Mouse (Mus musculus) retina, postnatal 7 days (tissue): ENCODE results near the gene Tpp2.
"Not testable (repeated sequence)": the region's sequence is repeated elsewhere in the genome, so short reads cannot be mapped to it uniquely, and the experiment has no call there.

ENCODE experiments used
- DNase-seq: peaks from one replicate; pipeline ENCODE4 v3.0.0-alpha.2; 2012; ENCODE audit warnings: low read depth, low spot score

Tpp2 gene

DNA sequence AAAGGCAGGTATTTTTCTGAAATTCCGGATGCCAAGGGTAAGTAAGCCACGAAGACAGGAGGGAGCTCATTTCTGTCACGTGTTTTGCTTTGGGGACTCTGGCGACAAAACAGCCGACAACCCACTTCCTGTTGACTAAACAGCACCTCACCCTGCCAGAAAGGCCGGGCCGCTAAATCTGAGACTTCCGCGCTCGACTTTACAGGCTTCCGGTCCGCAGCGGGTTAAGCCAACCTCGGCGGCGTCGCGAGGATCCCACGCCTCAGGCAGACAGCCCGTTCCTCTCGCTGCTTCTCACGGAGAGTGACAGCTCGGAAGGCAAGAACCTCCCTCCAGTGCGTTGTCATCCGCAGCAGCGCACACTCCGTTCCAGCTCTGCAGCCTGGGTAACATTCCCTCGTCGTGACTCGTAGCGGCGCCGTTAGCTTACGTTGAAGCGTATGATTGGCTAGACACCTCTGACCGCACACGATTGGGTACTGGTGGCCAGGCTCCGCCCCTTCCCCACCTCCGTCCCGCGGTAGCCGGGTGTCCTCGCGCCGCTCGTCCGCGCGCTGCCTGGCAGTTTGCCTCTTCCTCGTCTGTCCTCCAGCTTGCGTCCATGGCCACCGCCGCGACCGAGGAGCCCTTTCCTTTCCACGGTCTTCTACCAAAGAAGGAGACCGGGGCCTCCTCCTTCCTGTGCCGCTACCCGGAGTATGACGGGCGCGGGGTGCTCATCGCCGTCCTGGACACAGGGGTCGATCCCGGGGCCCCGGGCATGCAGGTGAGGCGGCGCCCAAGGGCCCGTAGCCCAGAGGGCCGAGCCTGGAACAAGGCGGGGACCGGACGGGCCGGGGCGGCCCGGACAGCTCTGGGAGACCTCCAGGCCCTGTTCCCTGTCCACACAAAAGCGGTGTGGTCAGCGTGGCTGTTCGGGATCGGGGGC, at the start of gene Tpp2:
TSS of gene Tpp2 (plus strand) at position 160 of the 928 bp plus-strand sequence.
- DNase-seq, result peak; percentile 95

DNA sequence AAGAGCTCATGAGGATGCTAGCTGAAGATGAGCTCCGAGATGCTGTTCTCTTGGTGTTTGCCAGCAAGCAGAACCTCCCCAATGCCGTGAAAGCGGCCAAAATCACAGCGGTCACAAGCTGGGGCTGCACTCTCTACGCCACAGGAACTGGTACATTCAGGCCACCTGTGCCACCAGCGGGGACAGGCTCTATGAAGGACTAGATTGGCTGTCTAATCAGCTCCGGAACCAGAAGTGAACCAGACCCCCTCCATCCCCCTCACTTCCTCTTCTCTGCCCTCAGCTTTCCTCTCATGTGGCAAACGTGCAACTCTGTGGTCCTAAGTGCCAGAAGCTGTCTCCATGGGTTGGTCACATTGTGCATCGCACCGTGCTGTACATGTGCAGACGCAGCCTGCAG, 45.1 kb upstream of the Tpp2 start:
- DNase-seq, result not testable (repeated sequence)

DNA sequence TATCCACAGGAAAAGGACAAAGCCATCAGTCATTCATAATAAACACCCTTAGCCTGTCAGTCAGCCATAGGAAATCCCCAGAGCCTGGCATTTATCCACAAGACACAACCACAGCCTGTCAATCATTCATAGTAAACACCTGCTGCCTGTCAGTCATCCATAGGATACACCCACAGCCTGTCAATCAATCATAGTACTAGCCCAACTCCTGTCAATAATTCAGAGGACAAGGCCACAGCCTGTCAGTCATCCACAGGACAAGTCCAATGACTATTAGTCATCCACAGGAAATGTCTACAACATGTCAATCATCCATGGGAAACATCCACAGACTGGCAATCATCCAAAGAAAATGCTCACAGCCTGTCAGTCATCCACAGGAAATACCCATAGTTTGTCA, 37.7 kb upstream of the Tpp2 start:
- DNase-seq, result no peak

DNA sequence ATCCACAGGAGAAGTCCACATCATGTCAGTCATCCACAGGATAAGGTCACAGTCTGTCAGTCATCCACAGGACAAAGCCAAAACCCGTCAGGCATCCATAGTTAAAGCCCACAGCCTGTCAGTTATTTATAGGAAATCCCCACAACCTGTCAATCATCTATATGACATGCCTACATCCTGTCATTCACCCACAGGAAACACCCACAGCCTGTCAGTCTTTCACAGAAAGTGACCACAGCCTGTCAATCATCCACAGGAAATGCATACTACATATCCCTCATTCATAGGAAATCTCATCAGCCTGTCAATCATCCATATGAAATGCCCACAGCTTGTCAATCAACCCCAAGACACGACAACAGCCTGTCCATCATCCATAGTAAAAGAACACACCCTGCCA, 36.3 kb upstream of the Tpp2 start:
- no peak for DNase-seq

DNA sequence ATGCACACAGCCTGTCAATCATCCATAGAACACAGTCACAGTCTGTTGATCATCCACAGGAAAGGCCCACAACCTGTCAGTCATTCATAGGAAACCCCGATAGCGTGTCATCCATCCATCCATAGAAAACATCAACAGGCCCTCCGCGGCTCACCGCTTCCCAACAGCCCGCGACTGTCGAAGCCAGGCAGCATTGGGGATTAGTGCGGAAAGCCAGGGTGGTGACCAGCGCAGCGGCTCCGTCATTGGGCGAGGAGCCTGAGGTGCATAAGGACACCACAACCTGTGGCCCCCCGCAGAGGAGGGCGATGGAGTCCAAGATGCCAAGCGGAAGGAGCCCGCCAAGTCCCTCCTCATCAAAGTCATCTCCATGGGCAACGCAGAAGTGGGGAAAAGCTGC, 35.5 kb upstream of the Tpp2 start:
- DNase-seq, result no peak

DNA sequence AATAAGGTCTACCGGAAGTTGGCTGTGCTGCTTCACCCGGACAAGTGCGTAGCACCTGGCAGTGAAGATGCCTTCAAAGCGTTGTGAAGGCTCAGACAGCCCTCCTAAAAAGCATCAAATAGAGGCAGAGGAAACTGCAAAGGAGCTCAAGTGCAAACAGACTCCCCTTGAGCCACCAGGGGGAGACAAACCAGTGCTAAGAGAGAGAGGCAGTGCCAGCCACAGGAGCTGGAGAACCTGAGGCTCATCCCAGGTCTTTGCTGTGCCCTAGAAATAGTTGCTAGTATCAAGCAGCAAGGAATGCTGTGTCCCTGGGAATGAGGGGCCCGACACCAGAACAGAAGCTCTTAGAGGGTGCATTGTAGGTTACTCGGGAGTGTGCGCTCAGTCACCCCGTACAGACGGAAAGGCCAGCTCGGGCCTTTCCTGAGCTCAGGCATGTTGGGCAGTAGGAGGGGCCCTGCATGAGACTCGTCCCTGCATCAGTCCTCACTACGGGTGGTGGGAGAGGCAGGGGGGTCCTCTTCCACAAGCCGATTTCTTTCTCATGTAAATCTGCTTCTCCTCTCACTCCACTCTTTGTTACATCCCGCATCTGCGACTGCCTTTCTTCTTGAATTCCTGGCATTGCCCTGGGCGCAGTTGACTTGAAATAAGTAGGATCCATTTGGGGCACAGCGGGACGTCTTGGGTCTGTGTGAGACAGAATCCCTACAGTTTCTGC, 34.3 kb upstream of the Tpp2 start:
- peak; percentile 69 for DNase-seq

DNA sequence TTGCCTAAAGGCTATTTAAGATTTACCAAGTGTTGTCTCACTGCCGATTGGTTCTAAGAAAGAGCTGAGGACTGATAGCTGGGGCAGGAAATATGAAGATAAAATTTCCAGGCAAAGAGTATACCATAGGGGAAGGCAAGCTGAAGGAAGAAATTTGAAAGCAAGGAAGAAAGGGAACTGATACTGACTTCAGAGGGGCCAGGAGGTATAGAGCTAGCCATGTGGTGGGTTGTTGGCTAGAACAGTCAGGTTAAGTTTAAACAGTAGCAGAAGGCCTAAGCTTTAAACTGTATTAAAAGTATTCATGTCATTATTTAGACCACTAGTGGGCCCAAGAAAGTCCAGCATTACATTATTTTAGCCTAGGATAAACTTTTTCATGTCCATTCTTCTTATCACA, 31.0 kb upstream of the Tpp2 start:
- no peak for DNase-seq

DNA sequence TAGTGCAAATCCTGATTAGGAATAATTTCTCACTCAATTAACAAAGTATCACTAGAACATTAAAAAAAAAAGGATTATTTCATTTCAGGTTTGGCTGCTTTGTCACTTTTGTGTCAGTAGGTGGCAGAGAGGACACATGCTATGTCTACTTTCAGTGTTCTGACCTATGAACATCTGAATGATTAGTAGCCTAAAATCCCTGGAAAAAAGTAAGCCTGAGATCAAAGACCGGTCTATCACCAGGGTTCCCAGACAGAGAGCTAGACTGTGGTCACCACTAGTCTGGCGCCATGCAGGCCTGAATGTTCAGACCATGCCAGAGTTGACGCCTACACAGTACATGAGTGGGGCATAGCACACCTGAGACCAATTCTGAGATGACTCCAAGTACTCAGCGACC, 30.6 kb upstream of the Tpp2 start:
- no peak for DNase-seq

DNA sequence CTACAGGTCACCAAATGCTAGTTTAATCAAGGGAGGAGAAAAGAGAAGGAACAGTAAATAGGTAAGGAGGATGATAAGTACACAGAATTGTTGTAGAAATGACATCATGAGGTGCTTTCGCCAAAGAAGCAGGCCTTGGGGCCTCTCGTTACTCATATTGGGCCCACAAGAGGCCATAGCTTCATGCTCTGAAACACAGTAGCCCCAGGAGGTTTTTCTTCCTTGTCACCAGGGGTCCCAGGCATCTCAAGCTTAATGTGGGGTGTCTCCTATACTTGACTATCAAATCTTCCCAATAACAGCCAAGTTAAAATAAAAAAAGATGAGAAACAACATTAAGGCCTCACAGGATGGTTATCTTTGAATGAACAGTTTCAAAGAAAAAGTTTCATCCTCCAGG, 18.0 kb upstream of the Tpp2 start:
- no peak for DNase-seq

DNA sequence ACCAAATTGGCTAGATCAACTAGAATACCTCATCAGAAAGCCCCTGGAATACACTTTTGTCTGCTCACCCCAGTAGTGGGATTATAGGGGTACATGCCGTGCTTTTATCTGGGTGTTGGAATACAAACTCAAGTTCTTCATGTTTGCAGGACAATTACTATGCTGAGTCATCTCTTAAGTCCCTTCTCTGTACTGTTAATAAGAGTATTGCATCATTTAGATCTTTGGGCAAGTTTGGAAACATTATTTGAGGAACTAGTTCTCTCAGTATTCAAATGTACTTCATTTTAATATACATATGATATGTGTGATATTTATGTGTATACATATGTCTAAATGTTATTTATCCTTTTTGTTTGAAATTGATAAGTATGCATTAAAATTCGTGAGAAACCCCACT, 16.6 kb upstream of the Tpp2 start:
- DNase-seq, result no peak

DNA sequence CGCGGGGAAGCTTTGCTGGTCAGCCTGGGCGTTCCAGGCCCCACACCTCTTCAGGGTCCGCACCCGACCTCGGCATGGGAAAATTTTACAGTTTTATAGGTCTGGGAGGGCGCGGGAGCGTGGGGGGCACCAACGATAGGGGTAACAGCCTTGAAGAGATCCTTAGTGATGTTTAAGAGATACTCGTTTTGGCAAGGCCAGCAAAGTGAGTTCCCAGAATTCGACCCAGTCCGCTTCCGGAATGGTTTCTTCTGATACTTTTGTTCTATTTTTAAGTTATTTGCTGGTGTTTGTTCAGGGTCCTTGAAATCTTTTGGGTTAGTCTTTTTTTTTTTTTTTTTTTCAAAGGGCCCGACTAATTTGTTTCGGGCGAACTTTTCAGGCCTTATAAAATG, 966 bp downstream of the Tpp2 start:
- no peak for DNase-seq

DNA sequence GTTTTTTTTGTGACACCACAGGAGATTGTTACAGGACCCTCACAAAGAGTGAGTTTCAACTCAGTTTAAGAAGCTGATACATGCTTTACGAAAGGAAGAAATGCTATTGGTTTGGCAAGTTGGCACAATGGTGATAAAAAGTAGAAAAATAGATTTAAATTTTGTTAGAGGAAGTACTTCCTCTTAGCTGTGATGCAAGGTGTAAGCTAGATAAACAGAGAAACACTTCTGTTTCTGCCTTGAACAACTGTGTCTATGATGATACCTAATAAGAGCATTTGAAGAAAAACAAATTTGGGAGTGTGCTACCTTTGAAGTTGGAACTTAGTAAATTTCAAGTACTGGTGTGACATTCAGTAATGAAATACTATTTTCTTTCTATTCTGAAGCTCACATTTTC, 5.9 kb downstream of the Tpp2 start:
- DNase-seq, result no peak

DNA sequence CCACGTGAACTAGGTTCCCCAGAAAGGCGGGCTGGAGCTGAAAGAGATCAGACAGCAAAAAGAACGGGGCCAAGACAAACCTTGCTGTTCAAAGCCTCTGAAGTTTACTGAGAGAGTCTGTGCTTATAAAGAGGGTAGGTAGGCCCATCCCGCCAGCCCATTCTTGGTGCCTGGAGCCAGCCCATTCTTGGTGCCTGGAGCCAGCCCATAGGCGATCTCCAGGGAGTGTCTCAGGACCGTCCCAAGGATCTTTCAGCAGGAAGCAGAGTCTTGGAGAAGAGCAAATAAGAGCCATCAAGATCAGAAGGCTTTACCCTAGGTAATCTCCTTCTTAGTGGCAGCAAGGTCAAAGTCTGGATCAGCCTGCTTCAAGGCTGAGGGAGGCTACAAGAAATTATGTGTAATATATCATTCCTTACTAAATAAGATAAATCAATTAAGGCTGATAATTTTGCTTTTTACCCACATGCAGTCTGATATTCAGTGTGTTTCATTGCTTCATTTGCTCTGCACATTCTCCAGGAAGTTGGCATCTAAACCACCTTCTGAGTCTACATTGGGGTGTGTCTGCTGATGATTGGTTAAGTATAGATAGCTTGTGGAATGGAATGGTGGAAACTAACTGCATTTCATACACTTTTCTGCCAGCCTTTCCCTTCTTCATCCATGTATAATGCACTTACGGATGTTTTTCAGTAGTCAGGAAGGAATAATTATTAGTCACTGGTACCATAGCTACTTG, 8.2 kb downstream of the Tpp2 start:
- DNase-seq, result no peak

DNA sequence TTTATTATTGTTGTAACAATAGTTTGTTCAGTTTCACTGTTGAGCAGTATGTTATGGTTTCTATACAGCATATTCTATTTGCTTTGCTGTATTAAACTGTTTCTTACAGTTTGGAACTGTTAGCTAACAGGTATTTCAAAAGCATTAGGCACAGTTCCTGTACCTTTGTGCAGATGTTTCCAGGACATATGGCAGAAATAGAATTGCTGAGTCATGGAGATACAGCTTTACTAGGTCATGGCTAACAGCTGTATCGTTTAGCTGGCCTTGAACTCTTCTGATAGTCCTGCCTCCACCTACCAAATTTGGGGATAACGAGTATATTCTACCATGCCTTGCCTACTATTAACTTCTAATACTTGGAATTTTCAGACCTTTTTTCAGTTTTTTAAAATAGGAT, 9.4 kb downstream of the Tpp2 start:
- no peak for DNase-seq

DNA sequence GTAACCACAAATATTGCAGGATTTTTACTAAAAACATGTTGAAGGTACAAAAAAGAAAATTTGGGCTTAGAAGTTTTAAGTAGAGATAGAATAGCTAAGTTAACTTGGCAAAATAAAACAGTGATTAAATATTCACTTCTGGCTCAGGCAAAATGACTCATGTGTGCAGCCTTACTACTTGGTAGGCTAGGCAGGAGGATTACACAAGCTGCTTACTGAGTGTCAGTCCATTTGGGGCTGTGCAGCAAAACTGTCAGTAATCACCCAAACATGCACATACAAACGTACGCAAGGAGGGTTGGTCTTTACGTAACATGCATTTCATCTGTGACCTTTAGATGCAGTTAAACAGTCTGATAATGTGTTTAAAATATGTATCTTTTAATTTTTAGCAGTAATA, 20.2 kb downstream of the Tpp2 start:
- DNase-seq, result no peak

DNA sequence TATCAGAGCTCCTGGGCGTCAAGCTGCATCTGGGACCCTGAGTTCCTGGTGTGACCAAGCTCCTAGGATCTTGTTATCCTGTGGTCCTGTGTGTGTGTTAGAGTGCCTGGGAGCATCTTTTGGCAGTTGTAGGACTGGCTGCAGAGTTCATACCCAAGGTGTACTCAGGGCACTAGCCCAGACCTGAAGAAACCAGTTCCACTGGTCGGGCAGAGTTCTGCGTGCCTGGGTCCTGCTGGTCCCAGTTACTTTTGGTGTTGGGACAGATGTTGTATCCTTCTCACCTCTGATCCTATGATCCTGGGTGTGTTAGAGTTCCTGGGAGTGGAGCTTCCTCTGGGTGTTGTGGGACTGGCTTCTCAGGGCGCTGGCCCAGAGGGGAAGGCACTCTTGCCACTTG, 30.9 kb downstream of the Tpp2 start:
- no peak for DNase-seq

DNA sequence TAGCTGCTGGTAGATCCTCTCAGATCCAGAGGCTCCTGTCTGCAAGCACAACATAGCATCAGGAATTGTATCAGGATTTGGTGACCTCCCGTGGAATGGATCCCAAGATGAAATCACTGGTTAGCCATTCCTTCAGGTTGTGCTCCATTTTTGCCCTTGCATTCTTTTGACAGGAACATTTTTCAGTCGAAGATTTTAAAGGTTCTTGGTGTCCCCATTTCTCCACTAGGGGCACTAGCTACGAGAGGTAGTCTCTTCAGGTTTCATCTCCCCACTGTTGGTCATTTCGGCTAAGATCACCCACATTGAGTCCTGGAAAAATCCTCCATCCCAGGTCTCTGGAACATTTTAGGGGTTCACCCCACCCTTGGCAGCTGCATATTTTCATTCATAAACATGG, 33.3 kb downstream of the Tpp2 start:
- no peak for DNase-seq

DNA sequence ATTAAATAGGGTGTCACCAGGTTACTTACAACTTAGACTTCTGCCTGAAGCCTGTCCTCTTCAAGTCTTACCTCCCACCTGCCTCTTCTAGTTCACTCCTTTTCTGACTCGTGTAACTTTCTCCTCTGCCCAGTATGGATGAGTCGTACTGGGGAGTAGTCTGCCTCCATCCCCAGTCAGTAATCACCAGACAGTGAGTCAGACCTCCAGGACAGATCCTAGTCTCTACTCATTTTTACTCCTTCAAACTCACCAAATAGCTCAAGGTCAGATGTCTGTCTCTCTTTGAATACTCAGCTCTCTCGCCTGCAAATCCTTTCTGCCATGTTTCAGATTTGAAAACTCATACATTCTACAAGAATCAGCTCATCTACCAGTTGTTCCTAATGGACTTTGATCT, 35.9 kb downstream of the Tpp2 start:
- no peak for DNase-seq

DNA sequence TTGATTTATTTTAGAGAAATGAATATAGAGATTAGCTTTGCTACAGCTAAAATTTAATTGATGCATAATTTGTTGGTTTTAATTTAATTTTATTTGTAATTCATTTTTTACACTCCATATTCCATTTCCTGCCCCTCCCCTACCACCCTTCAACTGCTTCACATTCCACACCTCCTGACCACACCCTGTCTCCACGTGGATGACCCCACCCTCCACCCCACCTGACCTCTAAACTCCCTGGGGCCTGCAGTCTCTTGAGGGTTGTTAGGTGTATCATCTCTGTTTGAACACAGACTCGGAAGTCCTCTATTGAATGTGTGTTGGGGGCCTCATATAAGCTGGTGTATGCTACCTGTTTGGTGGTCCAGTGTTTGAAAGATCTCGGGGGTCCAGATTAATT, 37.6 kb downstream of the Tpp2 start:
- DNase-seq, result no peak

DNA sequence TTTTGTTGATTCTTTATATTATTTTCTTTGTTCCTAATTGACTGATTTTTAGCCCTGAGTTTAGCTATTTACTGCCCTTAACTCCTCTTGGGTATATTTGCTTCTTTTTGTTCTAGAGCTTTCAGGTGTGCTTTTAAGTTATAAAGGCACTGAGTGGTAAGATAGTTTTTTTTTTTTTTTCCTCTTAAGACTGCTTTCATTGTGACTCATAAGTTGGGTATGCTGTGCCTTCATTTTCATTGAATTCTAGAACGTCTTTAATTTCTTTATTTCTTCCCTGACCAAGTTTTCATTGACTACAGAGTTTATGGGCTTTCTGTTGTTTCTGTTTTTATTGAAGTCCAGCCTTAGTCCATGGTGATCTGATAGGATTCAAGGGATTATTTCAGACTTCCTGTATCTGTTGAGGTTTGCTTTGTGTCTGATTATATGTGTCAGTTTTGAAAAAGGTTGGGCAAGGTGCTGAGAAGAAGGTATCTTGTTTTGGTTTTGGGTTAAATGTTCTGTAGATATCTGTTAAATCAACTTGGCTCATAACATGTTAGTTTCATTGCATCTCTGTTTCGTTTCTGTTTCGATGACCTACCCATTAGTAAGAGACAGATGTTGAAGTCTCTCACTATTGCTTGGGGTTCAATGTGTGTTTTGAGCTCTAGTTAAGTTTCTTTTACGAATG, 63.6 kb downstream of the Tpp2 start:
- no peak for DNase-seq

DNA sequence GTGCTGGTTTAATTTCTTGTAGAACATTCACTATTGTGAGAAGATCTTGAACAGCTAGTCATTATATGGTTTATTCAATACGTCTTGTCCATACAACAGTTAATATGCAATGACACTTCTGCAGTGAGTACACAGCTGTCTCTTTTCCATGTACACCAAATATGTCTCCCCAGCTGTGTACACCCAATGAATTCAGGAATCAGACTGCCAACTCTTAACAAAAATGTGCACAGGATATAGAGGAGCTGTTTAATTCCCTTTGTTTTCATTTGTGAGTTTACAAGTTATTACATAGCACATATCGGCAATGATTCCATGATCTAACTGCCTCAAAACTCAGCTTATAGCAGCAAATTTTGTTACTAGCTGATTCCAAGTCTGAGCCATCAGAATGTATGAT, 71.1 kb downstream of the Tpp2 start:
- DNase-seq, result no peak

DNA sequence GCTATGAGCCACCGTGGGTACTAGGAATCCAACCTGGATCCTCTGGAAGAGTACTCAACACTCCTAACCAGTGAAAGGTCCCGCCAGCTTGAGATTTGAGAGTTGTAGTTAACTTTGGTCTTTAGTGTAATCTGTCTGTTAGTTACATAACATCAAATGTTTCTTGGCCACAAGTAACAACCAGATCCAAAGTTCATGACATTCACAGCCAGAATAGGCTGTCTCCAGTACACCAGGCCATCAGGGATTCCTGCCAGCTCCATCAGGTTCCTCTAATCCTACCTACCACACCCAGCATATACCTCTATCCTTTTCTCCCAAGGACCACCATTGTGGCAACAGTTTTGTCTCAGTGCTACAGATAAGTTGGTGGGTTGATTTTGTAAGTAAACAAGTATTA, 82.1 kb downstream of the Tpp2 start:
- DNase-seq, result no peak
